Comparison of ENCODE assay signal across 10 mouse cellular contexts in genomic region chr2:32633660-32634059, GRCm38 (mm10). TPM values are rescaled to one million over a fixed set of nuclear protein-coding genes. Genes with fewer than 3 reads are reported as not detected.
DNase-seq lines count a peak whose midpoint lies in the region; ATAC-seq and TF ChIP-seq lines count a peak whose summit lies in the region.
"Had no signal": no experiment of that assay in that cellular context is flagged by ENCODE, and none has a peak within 500 bp of the region (broad histone marks: within the 10 kb centered on the region; RNA-seq: fewer than 3 reads in every experiment).

No protein-coding gene starts in this region.

- no peak overlapping the region for H3K4me2 ChIP-seq in embryonic facial prominence, embryonic 14.5 days (ENCODE audit: low read depth, low read length)
- no peak overlapping the region for H3K4me2 ChIP-seq in lung, postnatal 0 days (replicated peaks; ENCODE audit: low read depth, low read length)
- H3K4me2 ChIP-seq: midbrain, embryonic 13.5 days had no signal

- no peaks in the 10 kb centered on the region for H3K27me3 ChIP-seq in embryonic facial prominence, embryonic 14.5 days (replicated peaks; ENCODE audit: control insufficient read depth, insufficient read depth, low read length)
- H3K27me3 ChIP-seq in lung, postnatal 0 days (replicated peaks; ENCODE audit: insufficient read depth, low read length), result no peaks in the 10 kb centered on the region
- H3K27me3 ChIP-seq: CH12.LX; midbrain, embryonic 13.5 days had no signal

- 50% methylated on average over 5 of the region's 5 CpGs for WGBS in embryonic facial prominence, embryonic 14.5 days
- WGBS in lung, postnatal 0 days, result 52% methylated on average over 5 of the region's 5 CpGs

- peak; percentile 86 for TF ChIP-seq EP300 in lung, postnatal 0 days (IDR thresholded peaks at IDR 0.05)

- no peak overlapping the region for H3K27ac ChIP-seq in embryonic facial prominence, embryonic 14.5 days (replicated peaks; ENCODE audit: low read depth, low read length)
- peak overlapping the region; percentile 68 for H3K27ac ChIP-seq in lung, postnatal 0 days (ENCODE audit: low read length)
- H3K27ac ChIP-seq: midbrain, embryonic 13.5 days had no signal

- H3K4me1 ChIP-seq in embryonic facial prominence, embryonic 14.5 days (ENCODE audit: control insufficient read depth, insufficient read depth, low read length), result peaks cover 9% of the 10 kb centered on the region
- H3K4me1 ChIP-seq in lung, postnatal 0 days (ENCODE audit: insufficient read depth, low read depth, low read length), result peaks cover 10% of the 10 kb centered on the region; the same call in 1 of the 2 replicates

- H3K36me3 ChIP-seq in embryonic facial prominence, embryonic 14.5 days (ENCODE audit: control insufficient read depth, insufficient read depth, low read length), result no peaks in the 10 kb centered on the region
- no peaks in the 10 kb centered on the region for H3K36me3 ChIP-seq in lung, postnatal 0 days (ENCODE audit: insufficient read depth, low read length)

- 0 out of 2 replicates have a peak overlapping the region, but pooled peaks have one; percentile 30 for H3K9ac ChIP-seq in embryonic facial prominence, embryonic 14.5 days (ENCODE audit: low read depth, low read length)
- H3K9ac ChIP-seq in lung, postnatal 0 days (replicated peaks; ENCODE audit: low read depth), result no peak overlapping the region
- H3K9ac ChIP-seq: midbrain, embryonic 13.5 days had no signal

- H3K4me3 ChIP-seq in embryonic facial prominence, embryonic 14.5 days (ENCODE audit: low read depth, low read length), result no peak overlapping the region
- H3K4me3 ChIP-seq in lung, postnatal 0 days (ENCODE audit: low read depth, low read length), result no peak overlapping the region
- H3K4me3 ChIP-seq: midbrain, embryonic 13.5 days had no signal

- ATAC-seq in embryonic facial prominence, embryonic 14.5 days (ENCODE audit: low read depth), result no peak
- peak; percentile 32 for ATAC-seq in lung, postnatal 0 days
- ATAC-seq: midbrain, embryonic 13.5 days had no signal

- intact Hi-C loops in heart, postnatal 10 days (cut with DNase I), result loop anchor here (2.0 to 5.0 kb wide), 3 partner anchors 13 to 114 kb away; partner anchors contain the start of gene Eng

- no peaks in the 10 kb centered on the region for H3K9me3 ChIP-seq in embryonic facial prominence, embryonic 14.5 days (ENCODE audit: control insufficient read depth, low read length)
- H3K9me3 ChIP-seq in lung, postnatal 0 days (ENCODE audit: low read length), result no peaks in the 10 kb centered on the region
- H3K9me3 ChIP-seq: midbrain, embryonic 13.5 days had no signal

- peak; percentile 67 to 83 for DNase-seq in heart, adult 18-20 months
- no peak for DNase-seq in heart, postnatal 10 days
- DNase-seq in embryonic facial prominence, embryonic 14.5 days (ENCODE audit: low spot score), result no peak
- peak; percentile 42 for DNase-seq in kidney, adult 18-20 months
- DNase-seq in lung, postnatal 0 days (ENCODE audit: low spot score), result peak; percentile 67
- DNase-seq in urinary bladder, postnatal 36 days (ENCODE audit: low spot score in 2 of 2), result no peak
- no peak for DNase-seq in thymus, postnatal 4 days
- no peak for DNase-seq in embryo, embryonic 11 days

- no peak for TF ChIP-seq CTCF in lung, postnatal 0 days (IDR thresholded peaks at IDR 0.05)

RNA-seq across cellular contexts. Expression of gene Ak1, which starts 12.1 kb away (rescaled TPM):
- 100 to 1,000 TPM; 654 to 691 TPM for total RNA-seq in heart, adult 18-20 months (2021)
- 100 to 1,000 TPM; 522 to 538 TPM for total RNA-seq in heart, postnatal 10 days (2021)
- polyA plus RNA-seq in embryonic facial prominence, embryonic 14.5 days (2014; fragmentation: Nextera tagmentation; extraction: Ambion mirVana), result 97.8 and 125 TPM in 2 replicates
- 31.7 and 36.3 TPM in 2 replicates for polyA plus RNA-seq in lung, postnatal 0 days (2015; fragmentation: Nextera tagmentation; extraction: Ambion mirVana)

RNA-seq across cellular contexts. Expression of gene Eng, which starts 12.7 kb away (rescaled TPM):
- total RNA-seq in heart, adult 18-20 months (2021), result 100 to 1,000 TPM in 1 of 2 experiments, 10 to 100 TPM in 1; 95.1 to 106 TPM
- 100 to 1,000 TPM; 152 to 166 TPM for total RNA-seq in heart, postnatal 10 days (2021)
- 57.9 and 64.3 TPM in 2 replicates for polyA plus RNA-seq in embryonic facial prominence, embryonic 14.5 days (2014; fragmentation: Nextera tagmentation; extraction: Ambion mirVana)
- 118 and 130 TPM in 2 replicates for polyA plus RNA-seq in lung, postnatal 0 days (2015; fragmentation: Nextera tagmentation; extraction: Ambion mirVana)

RNA-seq across cellular contexts. Expression of gene St6galnac6, which starts 34.2 kb away (rescaled TPM):
- total RNA-seq in heart, adult 18-20 months (2021), result 100 to 1,000 TPM; 108 to 117 TPM
- 100 to 1,000 TPM in 1 of 2 experiments, 10 to 100 TPM in 1; 87.9 to 103 TPM for total RNA-seq in heart, postnatal 10 days (2021)
- 11.1 and 12.1 TPM in 2 replicates for polyA plus RNA-seq in embryonic facial prominence, embryonic 14.5 days (2014; fragmentation: Nextera tagmentation; extraction: Ambion mirVana)
- polyA plus RNA-seq in lung, postnatal 0 days (2015; fragmentation: Nextera tagmentation; extraction: Ambion mirVana), result 13.4 and 14.4 TPM in 2 replicates

RNA-seq across cellular contexts. Expression of gene St6galnac4, which starts 46.8 kb away (rescaled TPM):
- total RNA-seq in heart, adult 18-20 months (2021), result 10 to 100 TPM; 14.7 to 16.1 TPM
- 10 to 100 TPM; 29.3 to 31.8 TPM for total RNA-seq in heart, postnatal 10 days (2021)
- polyA plus RNA-seq in embryonic facial prominence, embryonic 14.5 days (2014; fragmentation: Nextera tagmentation; extraction: Ambion mirVana), result 39.4 and 41.0 TPM in 2 replicates
- polyA plus RNA-seq in lung, postnatal 0 days (2015; fragmentation: Nextera tagmentation; extraction: Ambion mirVana), result 32.0 and 38.9 TPM in 2 replicates

RNA-seq across cellular contexts. Expression of gene 9430097D07Rik, which starts 58.2 kb away (rescaled TPM):
- total RNA-seq in heart, adult 18-20 months (2021), result not detected
- not detected for total RNA-seq in heart, postnatal 10 days (2021)
- 0.13 and 0.18 TPM in 2 replicates for polyA plus RNA-seq in embryonic facial prominence, embryonic 14.5 days (2014; fragmentation: Nextera tagmentation; extraction: Ambion mirVana)
- not detected in 2 replicates for polyA plus RNA-seq in lung, postnatal 0 days (2015; fragmentation: Nextera tagmentation; extraction: Ambion mirVana)
- total RNA-seq: CH12.LX had no signal

Comparison
In these comparisons a context has a peak if more than half of its experiments do, and no peak if none do; other contexts are left out.
1. DNase-seq: peak in heart, adult 18-20 months (2 of 2), kidney, adult 18-20 months (single experiment) and lung, postnatal 0 days (single experiment); none in heart, postnatal 10 days (0 of 2), embryonic facial prominence, embryonic 14.5 days (single experiment), urinary bladder, postnatal 36 days (0 of 2), thymus, postnatal 4 days (single experiment) and embryo, embryonic 11 days (single experiment).